Mouse (Mus musculus) T-helper 17 cell (primary cell): ENCODE results near the gene C3ar1.

ENCODE experiments used
- in situ Hi-C, 2 experiments: fragments of 300-600 bp; cut with MboI, MseI; formaldehyde crosslinking; loops; 1 replicate in 1 of 2; 2 replicates in 1 of 2; pipeline ENCODE4 v1.15.1; 2025; ENCODE audit warnings: high pct_unique_total_duplicates in 2 of 2

Gene C3ar1

DNA sequence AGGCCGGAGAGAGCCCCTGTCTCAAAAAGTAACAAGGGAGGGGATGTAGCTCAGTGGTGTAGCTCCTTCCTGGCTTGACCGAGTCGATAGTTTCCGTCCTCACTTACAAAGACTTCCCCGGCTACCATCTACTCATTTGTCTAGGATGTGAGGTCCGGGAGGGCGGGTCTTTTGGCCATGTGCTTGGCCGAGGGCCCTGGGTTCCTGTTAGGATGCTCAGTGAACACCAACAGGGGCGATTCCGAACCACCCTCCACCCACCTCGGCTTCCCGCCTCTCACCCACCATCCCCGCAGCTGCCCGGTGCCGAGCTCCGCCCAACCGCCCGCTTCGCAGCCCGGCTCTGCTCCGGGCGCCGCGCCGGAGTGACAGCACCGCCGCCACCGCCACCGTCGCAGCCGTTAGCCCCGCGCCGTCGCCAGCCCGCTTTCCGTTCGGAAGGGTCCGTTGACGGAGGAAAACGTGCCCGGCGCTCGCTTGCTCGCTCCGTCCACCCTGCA is 54.6 kb downstream of the C3ar1 start, which contains the start of gene Slc2a3:
TSS of gene Slc2a3 (minus strand) at position 340 of the 500 bp plus-strand sequence.
- in situ Hi-C loops, result loop anchor here in 1 of 2 experiments (10.0 kb wide), 1 partner anchor 1943 kb away; the partner anchor contains the start of gene Grcc10

- in situ Hi-C loops, result loop anchor here in 1 of 2 experiments (10.0 kb wide), 1 partner anchor 1944 kb away; the partner anchor contains the start of gene Grcc10
Observed at GRCm38 (mm10) chr6:122800640-122801300, 55.2 kb downstream of the C3ar1 start.
